Mouse (Mus musculus): ENCODE results near the gene Gtf2a1l.

The Gtf2a1l gene

GRCm38 (mm10) chr17:88653375-88653769 lies 15.1 kb upstream of the Gtf2a1l start:
- DNase-seq (ENCODE audit: low read depth, low spot score): no peak

DNA sequence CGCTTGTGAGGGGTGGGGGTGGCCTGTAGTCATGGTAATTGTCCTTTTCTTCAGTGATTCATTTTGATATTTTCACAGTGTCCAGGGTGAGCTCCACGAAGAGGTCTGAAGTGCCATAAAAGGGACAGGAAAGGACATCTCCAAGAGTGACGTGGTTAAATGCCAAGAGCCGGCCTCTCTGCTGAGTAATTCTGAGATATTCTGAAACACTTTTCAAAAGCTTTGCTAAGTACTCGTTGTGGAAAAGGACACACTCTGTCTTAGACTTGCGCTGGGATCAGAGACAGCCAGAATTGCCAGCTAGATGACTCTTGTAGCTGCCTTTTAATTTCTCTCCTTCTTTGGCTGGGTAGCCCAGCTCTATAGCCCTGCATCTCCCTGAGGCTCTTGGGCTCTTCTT lies 9.9 kb upstream of the Gtf2a1l start:
- peak; percentile 23 for DNase-seq (ENCODE audit: low read depth, low spot score)

- peak; percentile 10 for DNase-seq (ENCODE audit: low read depth, low spot score)
Observed at GRCm38 (mm10) chr17:88666076-88666475, 2.4 kb upstream of the Gtf2a1l start.

DNA sequence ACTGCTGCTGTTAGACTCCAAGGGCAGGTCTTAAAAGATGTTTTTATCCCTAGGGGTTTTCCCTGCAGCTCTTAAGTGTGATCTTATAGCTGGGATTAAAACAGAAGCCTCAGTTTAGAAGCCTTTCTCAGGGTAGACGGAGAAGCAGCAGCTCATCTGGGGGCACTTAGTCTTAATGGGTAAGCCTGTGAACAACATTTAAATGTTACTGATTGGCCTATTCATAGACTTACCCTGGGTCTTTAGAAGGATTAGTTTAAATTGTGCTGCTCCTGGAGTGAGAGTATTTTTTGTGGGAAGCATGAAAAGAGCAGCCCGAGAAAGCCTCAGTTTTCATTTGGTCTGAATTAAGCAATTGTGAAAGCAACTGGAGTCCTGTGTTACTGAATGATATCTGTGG lies 1.5 kb downstream of the Gtf2a1l start:
- no peak for DNase-seq (ENCODE audit: low read depth, low spot score)

- DNase-seq (ENCODE audit: low read depth, low spot score): no peak
Observed at GRCm38 (mm10) chr17:88670800-88671199, 2.3 kb downstream of the Gtf2a1l start.

GRCm38 (mm10) chr17:88675310-88676309 lies 7.2 kb downstream of the Gtf2a1l start:
- DNase-seq (ENCODE audit: low read depth, low spot score): peak; percentile 49

DNA sequence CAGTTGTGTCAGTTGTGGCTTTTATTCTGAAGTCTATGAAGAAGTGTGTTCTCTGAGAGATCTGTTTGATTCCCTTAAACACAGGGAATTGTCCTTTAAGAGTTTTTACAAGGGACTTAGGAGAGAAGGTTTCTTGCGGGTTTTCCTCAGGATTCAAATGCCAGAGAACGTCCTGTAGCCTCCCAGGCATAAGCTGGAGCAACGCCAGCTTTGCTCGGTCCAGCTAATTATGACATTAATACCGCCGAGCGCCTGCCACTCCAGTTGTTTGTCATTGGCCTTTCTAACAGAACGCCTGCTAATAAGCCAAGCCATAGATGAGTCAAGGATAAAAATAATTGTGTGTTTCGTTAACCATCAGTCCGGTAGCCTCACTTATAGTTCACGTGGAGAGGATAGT lies 19.8 kb downstream of the Gtf2a1l start:
- no peak for DNase-seq (ENCODE audit: low read depth, low spot score)

DNA sequence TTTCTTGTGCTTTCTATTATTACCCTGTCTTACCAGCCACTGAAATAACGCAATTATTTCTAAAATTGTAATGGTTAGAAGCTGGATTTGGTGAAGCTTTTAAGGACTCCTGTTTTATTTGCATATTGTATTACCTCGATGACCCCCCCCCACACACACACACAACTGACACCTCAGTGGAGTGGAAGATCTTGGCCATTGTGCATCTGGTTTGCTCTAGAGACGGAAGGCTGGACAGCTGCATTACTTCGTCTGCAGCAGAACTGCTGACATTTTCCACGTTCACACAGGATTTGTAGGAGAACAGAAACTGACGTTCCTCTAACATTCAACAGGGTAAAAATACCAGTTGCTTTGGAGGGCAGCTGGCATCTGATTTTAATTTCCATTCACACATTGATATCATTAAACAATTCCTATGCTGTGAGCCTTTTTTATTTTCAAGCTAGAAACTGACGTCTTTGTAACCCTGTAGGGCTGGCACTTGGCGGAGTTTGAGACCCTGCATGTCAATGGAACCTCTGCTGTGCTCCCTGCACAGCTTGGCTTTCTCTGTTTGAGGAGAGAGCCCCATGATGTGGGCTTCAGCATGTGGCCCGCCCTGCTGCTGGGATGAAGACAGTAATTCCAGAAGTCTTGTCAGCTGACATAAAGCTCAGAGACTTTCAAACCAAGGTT lies 28.3 kb downstream of the Gtf2a1l start:
- DNase-seq (ENCODE audit: low read depth, low spot score): peak; percentile 22

- DNase-seq (ENCODE audit: low read depth, low spot score): no peak
Observed at GRCm38 (mm10) chr17:88700901-88701300, 32.4 kb downstream of the Gtf2a1l start.

DNA sequence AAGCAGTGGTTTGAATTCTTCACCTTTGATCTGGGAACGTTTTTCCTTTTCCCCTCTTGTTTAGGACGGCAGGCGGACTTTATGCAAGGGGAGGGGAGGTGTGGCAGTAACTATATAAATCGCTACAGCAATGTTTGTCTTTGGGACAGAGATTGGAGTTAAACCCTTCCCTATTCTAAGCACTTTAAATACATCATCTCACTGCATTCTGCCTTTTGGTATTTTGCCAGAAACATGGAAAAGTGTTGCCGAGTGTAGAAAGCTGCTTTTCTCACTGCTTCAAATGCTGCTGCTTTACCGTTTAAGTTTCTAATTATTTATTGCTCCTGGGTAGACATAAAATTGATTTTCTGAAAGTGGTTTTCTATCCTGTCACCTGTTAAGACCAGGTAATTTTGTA lies 33.9 kb downstream of the Gtf2a1l start:
- peak; percentile 33 for DNase-seq (ENCODE audit: low read depth, low spot score)

GRCm38 (mm10) chr17:88703112-88703511 lies 34.7 kb downstream of the Gtf2a1l start:
- DNase-seq (ENCODE audit: low read depth, low spot score): no peak

GRCm38 (mm10) chr17:88706231-88706649 lies 37.8 kb downstream of the Gtf2a1l start:
- DNase-seq (ENCODE audit: low read depth, low spot score): peak; percentile 31

GRCm38 (mm10) chr17:88749646-88750045 lies 81.2 kb downstream of the Gtf2a1l start:
- no peak for DNase-seq (ENCODE audit: low read depth, low spot score)

DNA sequence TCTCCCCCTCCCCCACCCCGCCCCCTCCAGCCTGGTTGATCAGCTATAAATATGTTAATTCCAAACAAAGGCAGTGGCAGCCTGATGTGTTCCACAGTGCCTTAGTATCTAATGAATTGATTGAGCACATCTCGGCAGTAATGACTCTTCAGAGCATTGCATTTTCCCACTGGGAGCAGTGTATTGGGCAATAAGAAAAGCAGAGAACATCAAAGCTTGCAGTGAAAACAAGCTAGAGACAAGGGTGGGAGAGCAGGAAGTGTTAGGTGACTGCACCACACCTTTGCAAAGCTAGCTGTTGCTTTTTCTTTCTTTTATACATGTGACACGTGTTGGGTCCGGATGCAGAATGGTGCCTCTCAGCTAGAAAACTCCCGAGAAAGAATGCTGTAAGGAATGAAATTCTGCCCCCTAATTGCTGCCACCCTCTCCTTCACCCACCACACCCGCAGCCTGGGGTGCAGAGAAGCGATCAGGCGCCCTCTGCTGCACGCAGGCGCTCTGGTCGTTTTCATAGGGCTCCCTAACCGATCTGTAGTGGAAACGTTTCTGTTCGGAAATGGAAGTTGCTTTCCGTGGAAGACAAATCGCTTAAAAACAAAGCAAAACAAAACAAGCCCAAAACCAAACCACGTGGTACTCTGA lies 84.5 kb downstream of the Gtf2a1l start:
- peak; percentile 83 for DNase-seq (ENCODE audit: low read depth, low spot score)

GRCm38 (mm10) chr17:88753472-88753857 lies 85.0 kb downstream of the Gtf2a1l start:
- no peak for DNase-seq (ENCODE audit: low read depth, low spot score)

GRCm38 (mm10) chr17:88755776-88756175 lies 87.3 kb downstream of the Gtf2a1l start:
- DNase-seq (ENCODE audit: low read depth, low spot score): no peak

- peak; percentile 78 for DNase-seq (ENCODE audit: low read depth, low spot score)
Observed at GRCm38 (mm10) chr17:88758003-88758437, 89.6 kb downstream of the Gtf2a1l start.

DNA sequence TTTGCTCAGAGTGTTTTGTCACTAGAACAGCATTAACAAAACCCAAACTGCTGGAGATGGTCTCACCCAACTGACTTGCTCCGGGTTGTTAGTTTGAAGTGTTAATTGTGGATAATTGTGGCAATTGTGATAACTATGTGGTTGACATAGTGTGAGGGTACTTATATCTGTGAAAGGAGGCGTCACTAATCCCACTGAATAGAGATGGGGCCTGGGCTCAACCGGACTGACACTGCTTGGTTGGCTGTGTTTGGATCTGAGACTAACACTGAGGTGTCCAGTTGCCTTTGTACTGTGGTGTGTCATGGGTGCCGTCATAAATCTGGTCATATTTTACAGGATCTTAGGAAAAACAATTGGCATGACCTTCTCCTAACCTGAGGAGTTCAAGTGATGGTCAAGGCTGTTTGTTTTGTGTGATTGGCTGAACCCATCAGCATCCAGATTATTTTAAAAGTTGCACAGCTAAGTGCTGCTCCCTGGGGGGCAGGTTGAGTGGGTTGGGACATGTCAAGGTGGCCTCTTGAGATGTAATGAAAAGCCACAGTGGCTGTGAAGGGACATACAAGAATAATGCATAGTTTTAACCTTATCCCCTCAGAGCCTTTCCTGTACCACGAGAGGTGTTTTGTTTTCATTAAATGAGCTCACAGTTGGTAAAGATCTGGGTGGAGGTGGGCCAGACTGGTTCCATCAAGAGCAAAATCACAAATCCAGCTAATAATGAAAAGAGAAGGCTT lies 95.1 kb downstream of the Gtf2a1l start:
- DNase-seq (ENCODE audit: low read depth, low spot score): no peak

GRCm38 (mm10) chr17:88764136-88764485 lies 95.7 kb downstream of the Gtf2a1l start:
- DNase-seq (ENCODE audit: low read depth, low spot score): peak; percentile 72
